Comparison of ENCODE assay signal across 13 mouse cellular contexts in genomic region chr17:5959802-5960201, GRCm38 (mm10). TPM values are rescaled to one million over a fixed set of nuclear protein-coding genes. Genes with fewer than 3 reads are reported as not detected.
DNase-seq lines count a peak whose midpoint lies in the region; ATAC-seq lines count a peak whose summit lies in the region.
"Had no signal": no experiment of that assay in that cellular context is flagged by ENCODE, and none has a peak within 500 bp of the region (broad histone marks: within the 10 kb centered on the region; RNA-seq: fewer than 3 reads in every experiment).

No protein-coding gene starts in this region.

- H3K36me3 ChIP-seq in kidney, embryonic 15.5 days, result no peaks in the 10 kb centered on the region
- H3K36me3 ChIP-seq in embryonic facial prominence, embryonic 13.5 days, result no peaks in the 10 kb centered on the region
- H3K36me3 ChIP-seq: midbrain, embryonic 13.5 days; neural tube, embryonic 13.5 days had no signal

- no peak for DNase-seq in kidney, postnatal 10 days
- peak; percentile 45 for DNase-seq in heart, postnatal 4 days
- DNase-seq in lung, postnatal 36 days, result peak; percentile 28
- no peak for DNase-seq in embryo, embryonic 9.5 days (ENCODE audit: extremely low spot score)
- no peak for DNase-seq in adrenal gland, postnatal 36 days
- DNase-seq: layer of hippocampus, postnatal 36 days; right cerebral cortex, postnatal 25 days had no signal

- H3K4me1 ChIP-seq in kidney, embryonic 15.5 days, result peaks cover 21% of the 10 kb centered on the region
- H3K4me1 ChIP-seq in embryonic facial prominence, embryonic 13.5 days, result peaks cover 12% of the 10 kb centered on the region
- H3K4me1 ChIP-seq: midbrain, embryonic 13.5 days; neural tube, embryonic 13.5 days had no signal

- no peaks in the 10 kb centered on the region for H3K9me3 ChIP-seq in kidney, embryonic 15.5 days (replicated peaks)
- no peaks in the 10 kb centered on the region for H3K9me3 ChIP-seq in embryonic facial prominence, embryonic 13.5 days
- H3K9me3 ChIP-seq: midbrain, embryonic 13.5 days; neural tube, embryonic 13.5 days had no signal

- H3K27ac ChIP-seq in kidney, embryonic 15.5 days, result peak overlapping the region; percentile 24; the same call in 1 of the 2 replicates
- peak overlapping the region; percentile 29; the same call in 1 of the 2 replicates for H3K27ac ChIP-seq in embryonic facial prominence, embryonic 13.5 days
- H3K27ac ChIP-seq: liver, embryonic 14.5 days; midbrain, embryonic 13.5 days; neural tube, embryonic 13.5 days had no signal

- WGBS in kidney, embryonic 15.5 days, result 40% methylated on average over 9 of the region's 9 CpGs
- 45% methylated on average over 9 of the region's 9 CpGs for WGBS in embryonic facial prominence, embryonic 13.5 days

- no peaks in the 10 kb centered on the region for H3K27me3 ChIP-seq in kidney, embryonic 15.5 days
- H3K27me3 ChIP-seq in embryonic facial prominence, embryonic 13.5 days, result no peaks in the 10 kb centered on the region
- H3K27me3 ChIP-seq: midbrain, embryonic 13.5 days; neural tube, embryonic 13.5 days had no signal

- ATAC-seq in kidney, embryonic 15.5 days (replicated peaks; ENCODE audit: low FRiP score), result no peak
- no peak for ATAC-seq in embryonic facial prominence, embryonic 13.5 days (ENCODE audit: insufficient number of reproducible peaks, insufficient read depth, low FRiP score, low TSS enrichment, low read depth)
- no peak for ATAC-seq in frontal cortex, adult (ENCODE audit: low TSS enrichment)
- ATAC-seq: midbrain, embryonic 13.5 days had no signal

- no peak overlapping the region for H3K4me2 ChIP-seq in kidney, embryonic 15.5 days
- H3K4me2 ChIP-seq in embryonic facial prominence, embryonic 13.5 days, result no peak overlapping the region
- H3K4me2 ChIP-seq: midbrain, embryonic 13.5 days; neural tube, embryonic 13.5 days had no signal

- no peak overlapping the region for H3K9ac ChIP-seq in kidney, embryonic 15.5 days
- H3K9ac ChIP-seq in embryonic facial prominence, embryonic 13.5 days, result no peak overlapping the region
- H3K9ac ChIP-seq: liver, embryonic 14.5 days; midbrain, embryonic 13.5 days; neural tube, embryonic 13.5 days had no signal

- H3K4me3 ChIP-seq in kidney, embryonic 15.5 days (replicated peaks), result no peak overlapping the region
- H3K4me3 ChIP-seq in embryonic facial prominence, embryonic 13.5 days, result no peak overlapping the region
- H3K4me3 ChIP-seq: midbrain, embryonic 13.5 days; neural tube, embryonic 13.5 days had no signal

RNA-seq across cellular contexts. Expression of gene Synj2, which starts 18.7 kb away (rescaled TPM):
- polyA plus RNA-seq in kidney, embryonic 15.5 days (2015; fragmentation: Nextera tagmentation; extraction: Ambion mirVana), result 3.2 and 3.8 TPM in 2 replicates
- polyA plus RNA-seq in embryonic facial prominence, embryonic 13.5 days (2015; fragmentation: Nextera tagmentation; extraction: Ambion mirVana), result 2.5 and 2.9 TPM in 2 replicates
- total RNA-seq in heart, postnatal 4 days (2021), result 10 to 100 TPM; 26.5 to 28.6 TPM
- total RNA-seq in adrenal gland, postnatal 36 days (2021), result 10 to 100 TPM; 10.2 to 20.7 TPM

Comparison
In these comparisons a context has a peak if more than half of its experiments do, and no peak if none do; other contexts are left out.
1. DNase-seq: peak in heart, postnatal 4 days (single experiment) and lung, postnatal 36 days (single experiment); none in kidney, postnatal 10 days (single experiment), embryo, embryonic 9.5 days (single experiment) and adrenal gland, postnatal 36 days (0 of 2).